Mouse (Mus musculus) kidney, adult 2 months (tissue): ENCODE data around the gene Mttp. TPM values are rescaled to one million over a fixed set of nuclear protein-coding genes. Genes with fewer than 3 reads are reported as not detected.
"Not testable (repeated sequence)": the region's sequence is repeated elsewhere in the genome, so short reads cannot be mapped to it uniquely, and the experiment has no call there.

ENCODE experiments used
- DNase-seq: peaks from one replicate; pipeline ENCODE4 v3.0.0; 2021
- H3K27ac ChIP-seq: fragments of 200-500 bp; 2 replicates; pipeline ENCODE4 v1.5.1; 2012; ENCODE audit warnings: low read depth, low read length, control low read depth, inconsistent platforms; ENCODE audit not compliant: insufficient read depth
- H3K27me3 ChIP-seq: fragments of 200-500 bp; replicated peaks from 2 replicates; pipeline ENCODE4 v1.6.1; 2012; ENCODE audit warnings: mild to moderate bottlenecking, moderate library complexity, low read length, inconsistent platforms; ENCODE audit not compliant: control insufficient read depth, insufficient read depth
- H3K36me3 ChIP-seq: fragments of 200-500 bp; 2 replicates; pipeline ENCODE4 v1.6.1; 2012; ENCODE audit warnings: mild to moderate bottlenecking, moderate library complexity, low read length, inconsistent platforms; ENCODE audit not compliant: control insufficient read depth, insufficient read depth
- H3K4me1 ChIP-seq: fragments of 200-500 bp; 2 replicates; pipeline ENCODE4 v1.6.1; 2011; ENCODE audit warnings: low read length; ENCODE audit not compliant: control insufficient read depth, insufficient read depth
- H3K4me3 ChIP-seq: fragments of 200-500 bp; 2 replicates; pipeline ENCODE4 v1.5.1; 2011; ENCODE audit warnings: mild to moderate bottlenecking, low read depth, low read length, control low read depth; ENCODE audit not compliant: insufficient read depth
- CTCF ChIP-seq: fragments of 200-500 bp; conservative IDR thresholded peaks from 2 replicates; pipeline ENCODE4 v1.5.1; 2011; ENCODE audit warnings: low read depth, mild to moderate bottlenecking, control low read depth, low read length, moderate library complexity, mixed read lengths; ENCODE audit not compliant: insufficient read depth, insufficient read length
- POLR2A ChIP-seq: fragments of 200-500 bp; IDR thresholded peaks from one replicate; pipeline ENCODE4 v1.6.1; 2011; ENCODE audit warnings: low read depth, low read length, control low read depth
- WGBS: fragments of 180-500 bp; shearing (Covaris S2); methylation state at CpG from one replicate; pipeline ENCODE4 v1.1.7; 2018; 5-methylcytosine and 5-hydroxymethylcytosine counted together
- polyA plus RNA-seq: library from polyadenylated mRNA; depleted of rRNA; stranded (reverse); fragments of >200 nt; gene quantifications from 2 replicates; pipeline ENCODE4 v1.2.3, GENCODE M21; 2012

The Mttp gene
- polyA plus RNA-seq, 1 experiment = 6.9 TPM

DNA sequence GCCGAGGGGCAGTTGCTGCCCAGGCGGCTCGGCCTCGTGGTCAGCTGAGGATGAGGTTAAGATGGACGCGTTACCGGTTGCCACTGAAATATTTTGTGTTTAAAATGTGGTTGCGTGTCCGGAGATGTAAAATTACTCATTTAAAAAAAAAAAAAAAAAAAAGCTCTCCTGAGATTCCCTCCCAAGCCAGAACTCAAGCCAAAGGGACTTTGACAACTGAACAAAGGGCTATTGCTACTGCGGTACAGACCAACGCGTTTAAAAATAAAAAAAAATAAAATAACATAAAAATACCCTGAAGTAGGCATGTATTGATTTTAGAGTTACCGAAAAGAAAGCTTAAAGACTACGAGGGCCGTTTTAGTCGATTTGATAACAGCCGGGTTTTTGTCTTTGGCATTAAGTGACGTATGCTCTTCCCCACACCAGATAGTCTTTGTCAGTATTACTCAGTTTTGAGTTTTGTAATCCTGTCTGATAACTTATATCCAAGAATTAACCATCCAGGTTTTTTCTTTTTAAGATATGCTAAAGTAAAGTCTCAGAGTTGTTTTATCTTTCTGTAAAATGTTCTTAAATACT lies 617 bp downstream of the Mttp start:
- Histone ChIP-seq H3K4me3 (peak overlapping the region; percentile 83), H3K4me1 (peaks cover 3% of the 10 kb centered on the region; the same call in 1 of the 2 replicates), H3K36me3 (no peaks in the 10 kb centered on the region), H3K27me3 (no peaks in the 10 kb centered on the region), H3K27ac (peak overlapping the region; percentile 95)
- no peak for TF ChIP-seq CTCF
- TF ChIP-seq POLR2A = no peak
- no peak for DNase-seq
- WGBS = under 1% methylated on average over 18 of the region's 18 CpGs

DNA sequence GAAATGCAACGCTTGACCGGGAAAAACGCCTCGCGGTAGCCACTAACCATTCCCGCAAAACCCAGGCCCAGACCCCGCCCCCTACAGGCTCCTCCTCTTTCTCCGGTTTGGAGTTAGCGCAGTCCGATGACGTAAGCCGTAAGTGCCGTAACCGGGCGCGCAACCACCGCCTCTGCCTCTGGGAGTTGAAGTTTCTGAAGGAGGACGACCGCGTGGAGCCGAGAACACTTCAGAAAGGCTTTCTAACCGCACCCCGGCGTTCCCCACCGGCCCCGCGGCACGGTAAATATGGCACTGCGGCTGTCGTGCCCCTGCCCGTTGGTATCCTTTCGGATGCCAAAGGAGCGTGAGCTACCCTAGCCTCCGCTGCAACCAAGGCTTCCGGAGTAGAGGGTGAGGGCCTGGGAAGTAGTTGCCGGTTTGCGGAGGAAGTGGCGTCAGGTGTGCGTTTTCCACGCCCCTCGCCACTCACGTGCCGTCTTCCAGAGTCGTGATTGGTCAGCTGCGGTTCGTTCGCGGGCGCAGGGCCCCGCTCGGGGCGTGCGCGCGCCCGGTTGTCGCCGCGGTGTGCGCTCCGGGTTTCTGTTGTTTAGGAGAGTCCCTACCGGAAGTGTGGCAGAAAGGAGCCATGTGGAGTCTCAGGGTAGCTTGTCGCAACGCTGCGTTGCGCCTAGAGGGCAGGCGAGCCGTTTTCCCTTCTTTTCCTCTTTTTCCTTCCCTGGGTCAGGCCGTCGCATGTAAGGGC lies 1.3 kb downstream of the Mttp start, which contains the start of gene Trmt10a:
Gene Trmt10a (plus strand): TSS at position 134 of the 745 bp plus-strand sequence.
- Histone ChIP-seq H3K27me3 (no peaks in the 10 kb centered on the region), H3K36me3 (no peaks in the 10 kb centered on the region), H3K27ac (peak within 1 kb of the TSS; percentile 95), H3K4me1 (peaks cover 3% of the 10 kb centered on the region; the same call in 1 of the 2 replicates), H3K4me3 (peak within 1 kb of the TSS; percentile 88)
- under 1% methylated on average over 70 of the region's 70 CpGs for WGBS
- TF ChIP-seq CTCF = 0 out of 2 replicates have a peak, but pooled peaks have one; percentile 8
- peak; percentile 23 for TF ChIP-seq POLR2A
- peak; percentile 99 for DNase-seq

DNA sequence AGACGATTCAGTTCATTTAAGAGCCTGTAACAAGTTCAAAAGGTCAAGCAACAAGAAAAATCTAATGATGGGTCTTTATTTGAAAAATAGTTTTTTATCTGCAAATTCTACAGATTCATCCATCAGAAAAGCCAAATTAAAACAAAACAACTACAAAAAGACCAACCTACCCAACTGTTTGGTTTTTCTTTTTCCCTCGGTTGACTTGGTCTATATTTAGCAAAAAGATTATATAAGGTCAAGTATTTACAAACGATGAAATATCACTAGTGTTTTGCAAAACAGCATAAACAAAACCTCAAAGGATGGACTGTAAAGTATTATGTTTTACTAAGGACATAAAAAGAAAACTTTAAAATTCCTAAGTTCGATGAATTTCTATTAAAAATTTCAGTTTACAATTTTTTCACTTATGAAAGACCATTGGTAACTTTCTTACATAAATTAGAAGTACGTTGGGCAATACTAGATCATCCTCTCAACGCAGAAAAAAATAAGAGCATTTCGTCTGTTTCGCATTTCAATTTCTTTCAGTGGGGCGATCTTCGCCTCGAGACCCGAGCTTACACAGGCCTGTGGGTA lies 1.9 kb downstream of the Mttp start:
- Histone ChIP-seq H3K36me3 (no peaks in the 10 kb centered on the region), H3K27me3 (no peaks in the 10 kb centered on the region), H3K4me3 (peak overlapping the region; percentile 88), H3K27ac (peak overlapping the region; percentile 87), H3K4me1 (peaks cover 3% of the 10 kb centered on the region; the same call in 1 of the 2 replicates)
- TF ChIP-seq CTCF (no peak), POLR2A (peak; percentile 50)
- DNase-seq = no peak
- under 1% methylated on average over 12 of the region's 12 CpGs for WGBS

DNA sequence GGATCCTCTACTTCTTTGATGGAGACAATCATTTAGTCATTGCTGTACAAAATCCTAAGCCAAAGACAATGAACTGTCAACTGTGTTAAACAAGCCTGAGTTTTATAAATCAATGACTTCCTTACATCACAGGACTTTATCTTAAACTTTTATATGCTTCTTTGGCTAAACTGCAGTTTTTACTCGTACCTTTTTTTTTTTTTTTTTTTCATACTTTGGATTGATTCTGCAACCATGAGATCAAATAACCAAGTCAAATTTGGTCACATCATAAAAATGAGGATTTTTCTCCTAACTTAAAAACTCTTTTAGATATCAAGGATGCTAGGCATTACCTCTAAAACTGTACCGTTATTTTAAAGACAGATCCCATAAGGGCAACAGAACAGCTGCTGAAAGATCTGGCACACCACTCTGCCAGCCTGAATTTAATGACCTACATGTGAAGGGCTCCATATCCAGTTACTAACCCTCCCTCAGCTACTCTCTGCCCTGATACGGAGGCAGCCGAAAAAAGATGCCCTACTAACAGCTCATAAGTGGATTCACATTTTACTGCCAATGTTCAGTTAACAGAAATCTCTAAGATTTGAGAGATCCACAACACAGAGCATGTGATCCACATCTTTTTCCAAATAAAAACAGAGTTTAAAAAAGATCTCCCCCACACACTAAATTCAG lies 2.6 kb downstream of the Mttp start:
- 0 out of 2 replicates have a peak overlapping the region, but pooled peaks have one; percentile 11 for H3K4me3 ChIP-seq
- TF ChIP-seq CTCF = no peak
- TF ChIP-seq POLR2A = no peak
- H3K4me1 ChIP-seq = peaks cover 3% of the 10 kb centered on the region; the same call in 1 of the 2 replicates
- WGBS = 22% methylated on average over 4 of the region's 4 CpGs
- DNase-seq = peak; percentile 4
- H3K27me3 ChIP-seq = no peaks in the 10 kb centered on the region
- no peaks in the 10 kb centered on the region for H3K36me3 ChIP-seq
- H3K27ac ChIP-seq = no peak overlapping the region

DNA sequence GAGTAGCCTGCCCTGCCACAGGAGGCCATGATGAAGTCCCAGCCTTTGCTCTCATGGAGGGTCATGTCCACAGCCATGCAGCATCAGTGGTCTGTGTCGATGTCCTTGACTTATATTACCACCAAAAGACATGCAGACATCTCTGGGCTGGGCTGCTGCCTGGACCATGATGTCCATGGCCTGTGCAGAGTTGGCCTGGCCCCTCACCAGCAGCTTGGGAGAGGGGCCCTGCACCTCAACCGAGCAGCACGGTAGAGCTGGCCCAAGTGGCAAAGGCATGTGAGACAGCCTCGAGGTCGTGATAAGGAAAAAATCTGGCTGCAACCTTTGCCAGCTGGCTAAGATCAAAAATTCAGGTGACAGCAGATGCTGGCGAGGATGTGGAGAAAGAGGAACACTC lies 5.1 kb downstream of the Mttp start:
- H3K27ac ChIP-seq = no peak overlapping the region
- 88% methylated on average over 6 of the region's 6 CpGs for WGBS
- peaks cover 3% of the 10 kb centered on the region; the same call in 1 of the 2 replicates for H3K4me1 ChIP-seq
- TF ChIP-seq CTCF (no peak), POLR2A (no peak)
- DNase-seq = no peak
- no peaks in the 10 kb centered on the region for H3K27me3 ChIP-seq
- no peak overlapping the region for H3K4me3 ChIP-seq
- no peaks in the 10 kb centered on the region for H3K36me3 ChIP-seq

DNA sequence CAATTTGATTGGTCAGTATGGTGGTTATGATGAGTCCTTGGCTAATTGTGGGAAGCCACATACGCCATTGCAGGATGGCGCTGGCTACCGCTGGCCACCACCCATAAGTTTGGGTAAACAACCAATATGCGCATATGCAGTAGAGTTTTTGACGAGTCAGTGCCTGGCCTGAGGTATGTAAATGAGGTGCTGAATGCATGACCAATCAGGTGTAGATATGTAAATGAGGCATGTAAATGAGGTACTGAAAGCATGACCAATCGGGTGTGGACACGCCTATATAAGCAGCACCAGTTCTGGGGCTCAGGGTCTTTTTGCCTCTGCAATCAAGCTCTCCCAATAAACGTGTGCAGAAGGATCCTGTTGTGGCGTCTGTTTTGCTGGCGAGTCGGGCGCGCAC lies 6.6 kb downstream of the Mttp start:
- not testable (repeated sequence) for H3K27me3 ChIP-seq, H3K4me1 ChIP-seq, H3K4me3 ChIP-seq, H3K36me3 ChIP-seq, H3K27ac ChIP-seq, DNase-seq
- 94% methylated on average over 13 of the region's 13 CpGs for WGBS

DNA sequence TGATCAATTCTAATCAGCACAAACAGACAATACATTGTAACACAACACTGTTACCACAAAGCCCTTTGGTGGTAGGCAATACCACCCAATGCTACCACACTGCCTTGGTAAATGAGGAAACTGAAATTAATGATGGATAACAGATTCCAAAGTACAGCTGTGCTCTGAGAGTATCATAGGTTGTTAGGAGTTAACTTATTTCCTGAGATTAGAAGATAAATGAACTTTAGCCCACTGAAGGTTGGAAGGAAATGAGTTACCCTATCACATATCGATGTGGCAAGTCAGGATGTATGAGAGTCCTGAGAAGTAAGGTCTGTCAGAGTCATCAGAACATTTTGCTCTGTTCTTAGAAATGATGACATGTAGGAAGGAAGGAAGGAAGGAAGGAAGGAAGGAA lies 10.2 kb downstream of the Mttp start:
- Histone ChIP-seq H3K36me3 (no peaks in the 10 kb centered on the region), H3K27ac (no peak overlapping the region)
- WGBS = 24% methylated on average over 1 of the region's 1 CpGs

More for the DNA sequence above, 10.2 kb downstream of the Mttp start:
- H3K27me3 ChIP-seq = no peaks in the 10 kb centered on the region
- H3K4me3 ChIP-seq = no peak overlapping the region
- DNase-seq = peak; percentile 12
- TF ChIP-seq CTCF (no peak), POLR2A (no peak)
- H3K4me1 ChIP-seq = no peaks in the 10 kb centered on the region; the same call in 1 of the 2 replicates
